Mouse (Mus musculus) cerebellum, postnatal 10 days (tissue): ENCODE results near the gene Itpr2.

Source experiments
- DNase-seq, 2 experiments: peaks; one replicate each; pipeline ENCODE4 v3.0.0; 2021; ENCODE audit warnings: mixed read lengths in 2 of 2

Itpr2 gene

GRCm38 (mm10) chr6:146411446-146412070 lies 90.5 kb downstream of the Itpr2 start:
- DNase-seq = no peak

- no peak for DNase-seq
Observed at GRCm38 (mm10) chr6:146410427-146410810, 91.6 kb downstream of the Itpr2 start.

GRCm38 (mm10) chr6:146409692-146410426 lies 92.2 kb downstream of the Itpr2 start:
- peak; percentile 89 to 92 for DNase-seq

- peak; percentile 61 to 67 for DNase-seq
Observed at GRCm38 (mm10) chr6:146405380-146405779, 96.6 kb downstream of the Itpr2 start.

- no peak for DNase-seq
Observed at GRCm38 (mm10) chr6:146404876-146405275, 97.1 kb downstream of the Itpr2 start.

GRCm38 (mm10) chr6:146404156-146404555 lies 97.9 kb downstream of the Itpr2 start:
- DNase-seq = peak; percentile 48 to 59

GRCm38 (mm10) chr6:146402905-146403642 lies 98.9 kb downstream of the Itpr2 start:
- DNase-seq = peak in 1 of 2 experiments; percentile 21

- no peak for DNase-seq
Observed at GRCm38 (mm10) chr6:146397803-146398202, 104.2 kb downstream of the Itpr2 start.

GRCm38 (mm10) chr6:146396253-146396652 lies 105.8 kb downstream of the Itpr2 start:
- DNase-seq = no peak

GRCm38 (mm10) chr6:146395616-146396015 lies 106.4 kb downstream of the Itpr2 start:
- DNase-seq = no peak

- no peak for DNase-seq
Observed at GRCm38 (mm10) chr6:146392188-146392587, 109.8 kb downstream of the Itpr2 start.

- no peak for DNase-seq
Observed at GRCm38 (mm10) chr6:146390159-146390558, 111.9 kb downstream of the Itpr2 start.

GRCm38 (mm10) chr6:146388010-146388409 lies 114.0 kb downstream of the Itpr2 start:
- no peak for DNase-seq

- no peak for DNase-seq
Observed at GRCm38 (mm10) chr6:146387039-146387713, 114.8 kb downstream of the Itpr2 start.

GRCm38 (mm10) chr6:146379263-146379662 lies 122.8 kb downstream of the Itpr2 start:
- DNase-seq = no peak

GRCm38 (mm10) chr6:146371511-146371910 lies 130.5 kb downstream of the Itpr2 start:
- DNase-seq = no peak

GRCm38 (mm10) chr6:146366180-146366579 lies 135.8 kb downstream of the Itpr2 start:
- DNase-seq = no peak

- DNase-seq = peak; percentile 19
Observed at GRCm38 (mm10) chr6:146357911-146358310, 144.1 kb downstream of the Itpr2 start.

- peak in 1 of 2 experiments; percentile 32 for DNase-seq
Observed at GRCm38 (mm10) chr6:146352258-146352805, 149.7 kb downstream of the Itpr2 start.

- peak in 1 of 2 experiments; percentile 44 for DNase-seq
Observed at GRCm38 (mm10) chr6:146351816-146352215, 150.2 kb downstream of the Itpr2 start.

- no peak for DNase-seq
Observed at GRCm38 (mm10) chr6:146347568-146347967, 154.5 kb downstream of the Itpr2 start.

- DNase-seq = no peak
Observed at GRCm38 (mm10) chr6:146346545-146347195, 155.4 kb downstream of the Itpr2 start.
